15 mouse cellular contexts compared by ENCODE assay signal in genomic region chr2:84783840-84784566, GRCm38 (mm10). TPM values are rescaled to one million over a fixed set of nuclear protein-coding genes. Genes with fewer than 3 reads are reported as not detected.
DNase-seq lines count a peak whose midpoint lies in the region; ATAC-seq and TF ChIP-seq lines count a peak whose summit lies in the region.
"Had no signal": no experiment of that assay in that cellular context is flagged by ENCODE, and none has a peak within 500 bp of the region (broad histone marks: within the 10 kb centered on the region; RNA-seq: fewer than 3 reads in every experiment).

No protein-coding gene starts in this region.

- DNase-seq in kidney, postnatal 10 days, result peak; percentile 52
- no peak for DNase-seq in stomach, postnatal 0 days (ENCODE audit: low spot score)
- DNase-seq in testis, postnatal 10 days (ENCODE audit: low spot score), result no peak
- no peak for DNase-seq in left cerebral cortex, postnatal 10 days (ENCODE audit: extremely low spot score in 1 of 2, low spot score in 2 of 2)
- DNase-seq: adrenal gland, adult 2 months; cerebellum, adult 8-10 months; midbrain, embryonic 14.5 days; thymus, postnatal 25 days had no signal

- 46% methylated on average over 3 of the region's 3 CpGs for WGBS in heart, embryonic 11.5 days (ENCODE audit: insufficient replicate concordance)
- WGBS in stomach, postnatal 0 days, result 41% methylated on average over 3 of the region's 3 CpGs

- H3K36me3 ChIP-seq in megakaryocyte, embryonic 14.5 days (replicated peaks; ENCODE audit: low read length), result no peaks in the 10 kb centered on the region
- no peaks in the 10 kb centered on the region for H3K36me3 ChIP-seq in heart, embryonic 11.5 days (ENCODE audit: control insufficient read depth, insufficient read depth, low read length)
- no peaks in the 10 kb centered on the region for H3K36me3 ChIP-seq in stomach, postnatal 0 days (ENCODE audit: control insufficient read depth, insufficient read depth, low read length)
- H3K36me3 ChIP-seq: embryonic facial prominence, embryonic 15.5 days; G1E had no signal

- intact Hi-C loops in left cerebral cortex, postnatal 10 days (cut with DNase I), result loop anchor here (5.0 kb wide), 1 partner anchor 37 kb away; no protein-coding TSS in a partner anchor

- no peak overlapping the region for H3K9ac ChIP-seq in heart, embryonic 11.5 days (ENCODE audit: low read depth, low read length)
- no peak overlapping the region for H3K9ac ChIP-seq in stomach, postnatal 0 days (ENCODE audit: low read length)
- H3K9ac ChIP-seq: embryonic facial prominence, embryonic 15.5 days had no signal

- no peak overlapping the region for H3K4me2 ChIP-seq in heart, embryonic 11.5 days
- no peak overlapping the region for H3K4me2 ChIP-seq in stomach, postnatal 0 days (replicated peaks; ENCODE audit: low read depth)
- H3K4me2 ChIP-seq: embryonic facial prominence, embryonic 15.5 days had no signal

- TF ChIP-seq EP300 in stomach, postnatal 0 days (optimal IDR thresholded peaks at IDR 0.05), result no peak

- no peak for ATAC-seq in megakaryocyte, adult 5-6 weeks (ENCODE audit: poor library complexity, severe bottlenecking)
- ATAC-seq in heart, embryonic 11.5 days (replicated peaks; ENCODE audit: insufficient number of reproducible peaks, low FRiP score, low TSS enrichment), result peak; percentile 57
- peak; percentile 87 for ATAC-seq in stomach, postnatal 0 days (ENCODE audit: low FRiP score, low TSS enrichment)
- no peak for ATAC-seq in cerebellum, adult (ENCODE audit: insufficient number of reproducible peaks, low FRiP score, low TSS enrichment)
- ATAC-seq: inflammation-experienced regulatory T-cells, adult 6 months had no signal

- peaks cover 46% of the 10 kb centered on the region for H3K4me1 ChIP-seq in megakaryocyte, embryonic 14.5 days
- H3K4me1 ChIP-seq in heart, embryonic 11.5 days (ENCODE audit: control insufficient read depth, insufficient read depth, low read length), result peaks cover 11% of the 10 kb centered on the region
- peaks cover 4% of the 10 kb centered on the region; the same call in 1 of the 2 replicates for H3K4me1 ChIP-seq in stomach, postnatal 0 days (replicated peaks; ENCODE audit: control insufficient read depth, insufficient read depth)
- H3K4me1 ChIP-seq: embryonic facial prominence, embryonic 15.5 days had no signal

- peaks cover 3% of the 10 kb centered on the region for H3K27me3 ChIP-seq in megakaryocyte, embryonic 14.5 days (replicated peaks)
- H3K27me3 ChIP-seq in heart, embryonic 11.5 days (ENCODE audit: control insufficient read depth, insufficient read depth, low read length), result no peaks in the 10 kb centered on the region
- no peaks in the 10 kb centered on the region for H3K27me3 ChIP-seq in stomach, postnatal 0 days (ENCODE audit: control insufficient read depth, insufficient read depth, low read length)
- H3K27me3 ChIP-seq: embryonic facial prominence, embryonic 15.5 days had no signal

- H3K27ac ChIP-seq in heart, embryonic 11.5 days (ENCODE audit: low read depth, low read length), result 0 out of 2 replicates have a peak overlapping the region, but pooled peaks have one; percentile 15
- H3K27ac ChIP-seq in stomach, postnatal 0 days (replicated peaks), result peak overlapping the region; percentile 67
- H3K27ac ChIP-seq: embryonic facial prominence, embryonic 15.5 days had no signal

- H3K9me3 ChIP-seq in megakaryocyte, embryonic 14.5 days, result no peaks in the 10 kb centered on the region
- H3K9me3 ChIP-seq in heart, embryonic 11.5 days (replicated peaks; ENCODE audit: control insufficient read depth, low read length), result no peaks in the 10 kb centered on the region
- no peaks in the 10 kb centered on the region for H3K9me3 ChIP-seq in stomach, postnatal 0 days (ENCODE audit: control insufficient read depth, low read length)
- H3K9me3 ChIP-seq: embryonic facial prominence, embryonic 15.5 days; G1E had no signal

- peak overlapping the region; percentile 42 for H3K4me3 ChIP-seq in megakaryocyte, embryonic 14.5 days (replicated peaks)
- no peak overlapping the region for H3K4me3 ChIP-seq in heart, embryonic 11.5 days (ENCODE audit: low read depth, low read length)
- no peak overlapping the region for H3K4me3 ChIP-seq in stomach, postnatal 0 days (ENCODE audit: low read depth, low read length)
- H3K4me3 ChIP-seq: embryonic facial prominence, embryonic 15.5 days had no signal

- TF ChIP-seq CTCF in stomach, postnatal 0 days (IDR thresholded peaks at IDR 0.05; ENCODE audit: low read depth), result no peak

RNA-seq across cellular contexts. Expression of gene Serping1, which starts 8.8 kb away (rescaled TPM):
- not detected in 2 replicates for polyA plus RNA-seq in megakaryocyte, embryonic 14.5 days (2012; ENCODE audit: insufficient read depth, low replicate concordance)
- 1.5 and 2.1 TPM in 2 replicates for total RNA-seq in megakaryocyte, adult 5-6 weeks (2015)
- 0.94 and 2.2 TPM in 2 replicates for total RNA-seq in megakaryocyte, adult 5-6 weeks (2017)
- 35.0 and 41.8 TPM in 2 replicates for polyA plus RNA-seq in heart, embryonic 11.5 days (2014; fragmentation: Nextera tagmentation; extraction: Ambion mirVana)
- 101 and 103 TPM in 2 replicates for polyA plus RNA-seq in stomach, postnatal 0 days (2015; fragmentation: Nextera tagmentation; extraction: Ambion mirVana)
- 1 to 10 TPM; 4.7 to 6.9 TPM for total RNA-seq in left cerebral cortex, postnatal 10 days (2021)
- total RNA-seq: G1E had no signal
- polyA plus RNA-seq: G1E had no signal

RNA-seq across cellular contexts. Expression of gene Ube2l6, which starts 14.6 kb away (rescaled TPM):
- polyA plus RNA-seq in megakaryocyte, embryonic 14.5 days (2012; ENCODE audit: insufficient read depth, low replicate concordance), result 4.4 and 5.9 TPM in 2 replicates
- 23.7 and 27.7 TPM in 2 replicates for total RNA-seq in megakaryocyte, adult 5-6 weeks (2015)
- 25.2 and 31.5 TPM in 2 replicates for total RNA-seq in megakaryocyte, adult 5-6 weeks (2017)
- 95.9 and 105 TPM in 2 replicates for polyA plus RNA-seq in heart, embryonic 11.5 days (2014; fragmentation: Nextera tagmentation; extraction: Ambion mirVana)
- polyA plus RNA-seq in stomach, postnatal 0 days (2015; fragmentation: Nextera tagmentation; extraction: Ambion mirVana), result 27.6 and 28.6 TPM in 2 replicates
- total RNA-seq in left cerebral cortex, postnatal 10 days (2021), result 1 to 10 TPM; 6.5 to 6.8 TPM

RNA-seq across cellular contexts. Expression of gene Smtnl1, which starts 38.4 kb away (rescaled TPM):
- 0.07 TPM in 1 of 2 replicates, not detected in the other for polyA plus RNA-seq in megakaryocyte, embryonic 14.5 days (2012; ENCODE audit: insufficient read depth, low replicate concordance)
- total RNA-seq in megakaryocyte, adult 5-6 weeks (2015), result not detected in 2 replicates
- not detected in 2 replicates for total RNA-seq in megakaryocyte, adult 5-6 weeks (2017)
- polyA plus RNA-seq in heart, embryonic 11.5 days (2014; fragmentation: Nextera tagmentation; extraction: Ambion mirVana), result 0.37 and 0.49 TPM in 2 replicates
- 0.05 TPM in 1 of 2 replicates, not detected in the other for polyA plus RNA-seq in stomach, postnatal 0 days (2015; fragmentation: Nextera tagmentation; extraction: Ambion mirVana)
- total RNA-seq in left cerebral cortex, postnatal 10 days (2021), result not detected
- total RNA-seq: adrenal gland, adult 2 months; G1E had no signal
- polyA plus RNA-seq: adrenal gland, adult 2 months; G1E; inflammation-experienced regulatory T-cells, adult 6 months; midbrain, embryonic 14.5 days had no signal

RNA-seq across cellular contexts. Expression of gene Gm19426, which starts 40.5 kb away (rescaled TPM):
- polyA plus RNA-seq in megakaryocyte, embryonic 14.5 days (2012; ENCODE audit: insufficient read depth, low replicate concordance), result 3.0 TPM in 1 of 2 replicates, not detected in the other
- not detected in 2 replicates for total RNA-seq in megakaryocyte, adult 5-6 weeks (2015)
- not detected in 2 replicates for total RNA-seq in megakaryocyte, adult 5-6 weeks (2017)
- 6.6 and 6.9 TPM in 2 replicates for polyA plus RNA-seq in heart, embryonic 11.5 days (2014; fragmentation: Nextera tagmentation; extraction: Ambion mirVana)
- polyA plus RNA-seq in stomach, postnatal 0 days (2015; fragmentation: Nextera tagmentation; extraction: Ambion mirVana), result 3.8 and 3.9 TPM in 2 replicates
- 1 to 10 TPM; 3.0 to 3.6 TPM for total RNA-seq in left cerebral cortex, postnatal 10 days (2021)
- total RNA-seq: G1E had no signal
- polyA plus RNA-seq: G1E; inflammation-experienced regulatory T-cells, adult 6 months had no signal

RNA-seq across cellular contexts. Expression of gene Timm10, which starts 42.8 kb away (rescaled TPM):
- 9.7 TPM in 1 of 2 replicates, not detected in the other for polyA plus RNA-seq in megakaryocyte, embryonic 14.5 days (2012; ENCODE audit: insufficient read depth, low replicate concordance)
- 17.7 and 18.6 TPM in 2 replicates for total RNA-seq in megakaryocyte, adult 5-6 weeks (2015)
- 14.2 and 19.8 TPM in 2 replicates for total RNA-seq in megakaryocyte, adult 5-6 weeks (2017)
- 76.8 and 77.9 TPM in 2 replicates for polyA plus RNA-seq in heart, embryonic 11.5 days (2014; fragmentation: Nextera tagmentation; extraction: Ambion mirVana)
- polyA plus RNA-seq in stomach, postnatal 0 days (2015; fragmentation: Nextera tagmentation; extraction: Ambion mirVana), result 37.7 and 42.3 TPM in 2 replicates
- 10 to 100 TPM; 62.8 to 66.7 TPM for total RNA-seq in left cerebral cortex, postnatal 10 days (2021)

Comparison
In these comparisons a context has a peak if more than half of its experiments do, and no peak if none do; other contexts are left out.
1. ATAC-seq: peak in heart, embryonic 11.5 days (single experiment) and stomach, postnatal 0 days (single experiment); none in megakaryocyte, adult 5-6 weeks (single experiment) and cerebellum, adult (single experiment).
2. RNA of gene Serping1, which starts 8.8 kb away (polyA plus RNA-seq): 101 to 103 TPM in stomach, postnatal 0 days and 35.0 to 41.8 TPM in heart, embryonic 11.5 days; not detected in megakaryocyte, embryonic 14.5 days; every median in the first group is over 10 times any median in the second.